Mouse (Mus musculus) midbrain, embryonic 13.5 days (tissue): ENCODE measurements around the gene Trim65. TPM values are rescaled to one million over a fixed set of nuclear protein-coding genes. Genes with fewer than 3 reads are reported as not detected.
"Not testable (repeated sequence)": the region's sequence is repeated elsewhere in the genome, so short reads cannot be mapped to it uniquely, and the experiment has no call there.

Source experiments
- ATAC-seq: fragments of 200-750 bp; cut with Nextera tagmentation; 2 replicates; pipeline ENCODE4 v1.8.0; 2017; ENCODE audit warnings: mild to moderate bottlenecking, moderate TSS enrichment, moderate library complexity
- H3K27ac ChIP-seq: fragments of 300-500 bp; sonication (generic); 2 replicates; pipeline ENCODE4 v1.5.1; 2015; ENCODE audit warnings: inconsistent platforms, mild to moderate bottlenecking, moderate library complexity
- H3K27me3 ChIP-seq: fragments of 300-500 bp; sonication (generic); 2 replicates; pipeline ENCODE4 v1.6.1; 2015; ENCODE audit warnings: mild to moderate bottlenecking, inconsistent platforms
- H3K36me3 ChIP-seq: fragments of 300-500 bp; sonication (generic); 2 replicates; pipeline ENCODE4 v1.6.1; 2015; ENCODE audit warnings: mild to moderate bottlenecking, inconsistent platforms
- H3K4me1 ChIP-seq: fragments of 300-500 bp; sonication (generic); replicated peaks from 2 replicates; pipeline ENCODE4 v1.6.1; 2015; ENCODE audit warnings: inconsistent platforms
- H3K4me2 ChIP-seq: fragments of 300-500 bp; sonication (generic); replicated peaks from 2 replicates; pipeline ENCODE4 v1.6.1; 2015; ENCODE audit warnings: moderate library complexity, mild to moderate bottlenecking, inconsistent platforms
- H3K4me3 ChIP-seq: fragments of 300-500 bp; sonication (generic); replicated peaks from 2 replicates; pipeline ENCODE4 v1.5.1; 2015; ENCODE audit warnings: mild to moderate bottlenecking, inconsistent platforms
- H3K9ac ChIP-seq: fragments of 300-500 bp; sonication (generic); replicated peaks from 2 replicates; pipeline ENCODE4 v1.6.1; 2015; ENCODE audit warnings: mild to moderate bottlenecking, inconsistent platforms
- H3K9me3 ChIP-seq: fragments of 300-500 bp; sonication (generic); 2 replicates; pipeline ENCODE4 v1.6.1; 2016; ENCODE audit warnings: mild to moderate bottlenecking, inconsistent platforms
- WGBS: fragments of 180-500 bp; shearing (Covaris S2); methylation state at CpG from one replicate; pipeline ENCODE4 v1.1.7; 2015; 5-methylcytosine and 5-hydroxymethylcytosine counted together
- polyA plus RNA-seq: library from polyadenylated mRNA; unstranded; fragments of >200 nt; fragmentation: Nextera tagmentation; extraction: Ambion mirVana; gene quantifications from 2 replicates; pipeline ENCODE4 v1.2.1, GENCODE M21; 2015

Trim65 gene
- polyA plus RNA-seq, 1 experiment from 2014 or later = 1.8 TPM

GRCm38 (mm10) chr11:116092959-116093358 lies 38.0 kb downstream of the Trim65 start:
- not testable (repeated sequence) for H3K4me2 ChIP-seq, H3K27ac ChIP-seq, ATAC-seq, H3K4me3 ChIP-seq, H3K36me3 ChIP-seq, H3K9me3 ChIP-seq, H3K27me3 ChIP-seq, H3K9ac ChIP-seq, H3K4me1 ChIP-seq
- WGBS = 92% methylated on average over 6 of the region's 6 CpGs

- Histone ChIP-seq H3K4me1 (peaks cover 5% of the 10 kb centered on the region), H3K36me3 (no peaks in the 10 kb centered on the region), H3K27ac (no peak overlapping the region), H3K27me3 (no peaks in the 10 kb centered on the region), H3K9ac (no peak overlapping the region), H3K4me3 (no peak overlapping the region), H3K9me3 (no peaks in the 10 kb centered on the region), H3K4me2 (no peak overlapping the region)
- 90% methylated on average over 6 of the region's 6 CpGs for WGBS
- ATAC-seq = no peak
These were observed 39.3 kb downstream of the Trim65 start for GRCm38 (mm10) chr11:116091591-116091990.

- H3K27me3 ChIP-seq = no peaks in the 10 kb centered on the region
- H3K4me3 ChIP-seq = no peak overlapping the region
- peaks cover 18% of the 10 kb centered on the region for H3K4me1 ChIP-seq
- ATAC-seq = no peak
- no peaks in the 10 kb centered on the region for H3K9me3 ChIP-seq
- H3K4me2 ChIP-seq = no peak overlapping the region
- H3K27ac ChIP-seq = no peak overlapping the region
- 89% methylated on average over 6 of the region's 6 CpGs for WGBS
- H3K9ac ChIP-seq = no peak overlapping the region
- H3K36me3 ChIP-seq = no peaks in the 10 kb centered on the region
These were observed 41.4 kb downstream of the Trim65 start for GRCm38 (mm10) chr11:116089545-116089944.

- Histone ChIP-seq H3K4me1 (peaks cover 18% of the 10 kb centered on the region), H3K9ac (no peak overlapping the region), H3K36me3 (peaks cover 5% of the 10 kb centered on the region), H3K27me3 (no peaks in the 10 kb centered on the region), H3K4me3 (no peak overlapping the region), H3K4me2 (no peak overlapping the region), H3K9me3 (no peaks in the 10 kb centered on the region), H3K27ac (no peak overlapping the region)
- WGBS = 88% methylated on average over 11 of the region's 11 CpGs
- ATAC-seq = no peak
These were observed 42.1 kb downstream of the Trim65 start for GRCm38 (mm10) chr11:116088741-116089394.

- Histone ChIP-seq H3K9me3 (no peaks in the 10 kb centered on the region), H3K27me3 (no peaks in the 10 kb centered on the region), H3K27ac (no peak overlapping the region), H3K4me1 (peaks cover 18% of the 10 kb centered on the region), H3K36me3 (peaks cover 11% of the 10 kb centered on the region), H3K4me2 (peak overlapping the region; percentile 56; the same call in 1 of the 2 replicates), H3K9ac (no peak overlapping the region), H3K4me3 (no peak overlapping the region)
- no peak for ATAC-seq
- WGBS = 91% methylated on average over 8 of the region's 8 CpGs
These were observed 42.7 kb downstream of the Trim65 start for GRCm38 (mm10) chr11:116088188-116088587.

- H3K4me2 ChIP-seq = peak overlapping the region; percentile 56
- H3K4me3 ChIP-seq = peak overlapping the region; percentile 49
- peak overlapping the region; percentile 4; the same call in 1 of the 2 replicates for H3K9ac ChIP-seq
- ATAC-seq = peak; percentile 79
- no peaks in the 10 kb centered on the region for H3K9me3 ChIP-seq
- peak overlapping the region; percentile 57 for H3K27ac ChIP-seq
- no peaks in the 10 kb centered on the region for H3K27me3 ChIP-seq
- peaks cover 18% of the 10 kb centered on the region for H3K4me1 ChIP-seq
- WGBS = 4% methylated on average over 31 of the region's 31 CpGs
- peaks cover 17% of the 10 kb centered on the region for H3K36me3 ChIP-seq
These were observed 43.5 kb downstream of the Trim65 start for GRCm38 (mm10) chr11:116087194-116088130.

GRCm38 (mm10) chr11:116086258-116087193 lies 44.4 kb downstream of the Trim65 start, which contains the start of gene Wbp2:
TSS of gene Wbp2 (minus strand) at chr11:116086995.
- Histone ChIP-seq H3K9me3 (no peaks in the 10 kb centered on the region), H3K4me1 (peaks cover 18% of the 10 kb centered on the region), H3K4me3 (peak within 1 kb of the TSS; percentile 49), H3K9ac (peak within 1 kb of the TSS; percentile 59), H3K27ac (peak within 1 kb of the TSS; percentile 67), H3K4me2 (peak within 1 kb of the TSS; percentile 64), H3K27me3 (no peaks in the 10 kb centered on the region), H3K36me3 (peaks cover 26% of the 10 kb centered on the region)
- 6% methylated on average over 38 of the region's 43 CpGs for WGBS
- peak; percentile 98 for ATAC-seq

GRCm38 (mm10) chr11:116084166-116084565 lies 46.8 kb downstream of the Trim65 start:
- Histone ChIP-seq H3K9me3 (no peaks in the 10 kb centered on the region), H3K4me1 (peaks cover 20% of the 10 kb centered on the region), H3K36me3 (peaks cover 50% of the 10 kb centered on the region), H3K27me3 (no peaks in the 10 kb centered on the region), H3K27ac (no peak overlapping the region), H3K9ac (no peak overlapping the region), H3K4me2 (no peak overlapping the region), H3K4me3 (no peak overlapping the region)
- 91% methylated on average over 6 of the region's 6 CpGs for WGBS
- no peak for ATAC-seq

- Histone ChIP-seq H3K27ac (no peak overlapping the region), H3K4me2 (no peak overlapping the region), H3K9me3 (no peaks in the 10 kb centered on the region), H3K4me1 (peaks cover 29% of the 10 kb centered on the region), H3K27me3 (no peaks in the 10 kb centered on the region), H3K36me3 (peaks cover 53% of the 10 kb centered on the region), H3K4me3 (no peak overlapping the region), H3K9ac (no peak overlapping the region)
- no peak for ATAC-seq
- WGBS = 94% methylated on average over 14 of the region's 14 CpGs
These were observed 47.7 kb downstream of the Trim65 start for GRCm38 (mm10) chr11:116083096-116083672.

- Histone ChIP-seq H3K36me3 (peaks cover 53% of the 10 kb centered on the region), H3K4me1 (peaks cover 26% of the 10 kb centered on the region)
- ATAC-seq = no peak
These were observed 49.8 kb downstream of the Trim65 start for GRCm38 (mm10) chr11:116081081-116081480.

GRCm38 (mm10) chr11:116079511-116079910 lies 51.4 kb downstream of the Trim65 start:
- WGBS = 79% methylated on average over 10 of the region's 10 CpGs

More at GRCm38 (mm10) chr11:116081081-116081480, 49.8 kb downstream of the Trim65 start:
- Histone ChIP-seq H3K27me3 (no peaks in the 10 kb centered on the region), H3K4me3 (no peak overlapping the region), H3K9me3 (no peaks in the 10 kb centered on the region), H3K4me2 (no peak overlapping the region), H3K27ac (no peak overlapping the region), H3K9ac (no peak overlapping the region)
- WGBS = 67% methylated on average over 6 of the region's 6 CpGs

More at GRCm38 (mm10) chr11:116079511-116079910, 51.4 kb downstream of the Trim65 start:
- Histone ChIP-seq H3K9me3 (no peaks in the 10 kb centered on the region), H3K27ac (no peak overlapping the region), H3K9ac (no peak overlapping the region), H3K27me3 (no peaks in the 10 kb centered on the region), H3K4me1 (peaks cover 16% of the 10 kb centered on the region), H3K4me3 (no peak overlapping the region), H3K36me3 (peaks cover 53% of the 10 kb centered on the region), H3K4me2 (no peak overlapping the region)
- ATAC-seq = no peak
